Mouse (Mus musculus): ENCODE measurements around the gene Tcf23.

DNA sequence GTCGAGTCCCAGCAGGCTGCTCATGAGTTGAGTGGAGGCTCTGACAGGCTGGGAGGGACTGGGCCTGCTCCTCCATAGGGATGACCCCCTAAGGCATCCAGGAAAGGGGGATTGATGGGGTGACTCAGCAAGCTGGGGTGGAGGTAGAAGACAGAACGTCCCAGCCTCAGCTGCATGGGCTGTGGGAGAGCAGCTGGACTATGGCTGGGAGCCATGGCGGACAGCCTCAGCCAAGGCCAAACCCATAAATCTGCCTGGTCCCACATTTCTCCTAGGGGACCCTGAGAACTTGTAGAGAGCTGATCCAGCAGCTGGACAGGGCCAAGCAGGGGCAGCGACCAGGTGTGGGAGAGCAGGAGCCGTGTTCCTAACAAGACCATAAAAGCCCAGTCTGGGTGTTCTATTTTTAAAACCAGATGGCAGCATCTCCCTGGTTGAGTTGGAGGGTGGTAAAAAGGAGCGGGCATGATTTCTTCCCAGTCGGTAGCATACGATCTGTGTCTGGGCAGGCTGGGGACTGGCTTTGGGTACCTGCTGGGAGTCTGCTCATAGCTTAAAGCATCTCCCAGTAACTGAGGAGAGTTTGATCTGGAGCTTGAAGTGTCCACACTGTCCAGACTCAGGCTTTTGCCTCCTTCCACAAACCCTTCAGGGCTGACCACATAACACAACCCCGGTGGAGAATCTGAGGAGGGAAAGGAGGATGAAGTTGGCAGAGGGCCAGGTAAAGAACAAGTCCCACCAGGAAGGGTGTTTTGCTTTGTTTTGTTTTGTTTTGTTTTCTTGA, 6.6 kb downstream of the Tcf23 start:
- TF ChIP-seq CTCF (IDR thresholded peaks at IDR 0.05; ENCODE audit: low read depth, low read length): no peak
- no peak for TF ChIP-seq EP300 (IDR thresholded peaks at IDR 0.05; ENCODE audit: insufficient read depth, low read depth, low read length)
- no peak for TF ChIP-seq POLR2A (IDR thresholded peaks at IDR 0.05; ENCODE audit: insufficient read depth, low read length)

Data from ES-Bruce4 (cell line).